Mouse (Mus musculus): ENCODE measurements around the gene Hist1h3h. TPM values are rescaled to one million over a fixed set of nuclear protein-coding genes. Genes with fewer than 3 reads are reported as not detected.
A peak's percentile ranks its signal among the peaks of the same experiment; 100 is the strongest.
"Not testable (repeated sequence)": the region's sequence is repeated elsewhere in the genome, so short reads cannot be mapped to it uniquely, and the experiment has no call there.

The Hist1h3h gene
- polyA plus RNA-seq (2012; rRNA removed): 14.7 and 20.5 TPM in 2 replicates

- H3K4me1 ChIP-seq (ENCODE audit: control insufficient read depth, insufficient read depth, low read length); H3K36me3 ChIP-seq (ENCODE audit: control insufficient read depth, insufficient read depth, low read length); H3K27me3 ChIP-seq (ENCODE audit: control insufficient read depth, insufficient read depth, low read length): not testable (repeated sequence)
- H3K27ac ChIP-seq (ENCODE audit: control insufficient read depth, insufficient read depth, low read depth, low read length): peak within 1 kb of the TSS; percentile 66
- H3K4me3 ChIP-seq (ENCODE audit: control insufficient read depth, low read depth, low read length): peak within 1 kb of the TSS; percentile 50
Observed at GRCm38 (mm10) chr13:21717397-21718357, at the start of gene Hist1h3h. Gene Hist1h3h, plus strand, starts transcription at chr13:21717659.

- Histone ChIP-seq H3K4me3 (ENCODE audit: control insufficient read depth, low read depth, low read length) (no peak within 1 kb of the TSS), H3K36me3 (ENCODE audit: control insufficient read depth, insufficient read depth, low read length) (no peaks in the 10 kb centered on the region), H3K4me1 (ENCODE audit: control insufficient read depth, insufficient read depth, low read length) (no peaks in the 10 kb centered on the region), H3K27me3 (ENCODE audit: control insufficient read depth, insufficient read depth, low read length) (no peaks in the 10 kb centered on the region), H3K27ac (ENCODE audit: control insufficient read depth, insufficient read depth, low read depth, low read length) (no peak within 1 kb of the TSS)
- TF ChIP-seq POLR2A (IDR thresholded peaks at IDR 0.05; ENCODE audit: control insufficient read depth, low read depth, low read length) (no peak), CTCF (IDR thresholded peaks at IDR 0.05; ENCODE audit: control insufficient read depth, insufficient read depth, insufficient replicate concordance, low read depth, low read length) (no peak)
Observed at GRCm38 (mm10) chr13:21677305-21677704, 40.2 kb upstream of the Hist1h3h start, which contains the start of gene Olfr1360. Gene Olfr1360, minus strand, starts transcription at chr13:21677405.

- Histone ChIP-seq H3K4me1 (ENCODE audit: control insufficient read depth, insufficient read depth, low read length) (no peaks in the 10 kb centered on the region), H3K27ac (ENCODE audit: control insufficient read depth, insufficient read depth, low read depth, low read length) (no peak within 1 kb of the TSS), H3K36me3 (ENCODE audit: control insufficient read depth, insufficient read depth, low read length) (no peaks in the 10 kb centered on the region), H3K27me3 (ENCODE audit: control insufficient read depth, insufficient read depth, low read length) (no peaks in the 10 kb centered on the region), H3K4me3 (ENCODE audit: control insufficient read depth, low read depth, low read length) (no peak within 1 kb of the TSS)
- no peak for TF ChIP-seq CTCF (IDR thresholded peaks at IDR 0.05; ENCODE audit: control insufficient read depth, insufficient read depth, insufficient replicate concordance, low read depth, low read length)
Observed at GRCm38 (mm10) chr13:21697811-21698210, 19.6 kb upstream of the Hist1h3h start, which contains the start of gene Olfr1359. Gene Olfr1359, plus strand, starts transcription at chr13:21698111.

GRCm38 (mm10) chr13:21706669-21707068 lies 10.8 kb upstream of the Hist1h3h start:
- H3K27me3 ChIP-seq (ENCODE audit: control insufficient read depth, insufficient read depth, low read length): no peaks in the 10 kb centered on the region

GRCm38 (mm10) chr13:21710031-21710711 lies 7.3 kb upstream of the Hist1h3h start:
- TF ChIP-seq CTCF (IDR thresholded peaks at IDR 0.05; ENCODE audit: control insufficient read depth, insufficient read depth, insufficient replicate concordance, low read depth, low read length) (peak; percentile 73; the same call in 1 of the 2 replicates), POLR2A (IDR thresholded peaks at IDR 0.05; ENCODE audit: control insufficient read depth, low read depth, low read length) (no peak)
- no peaks in the 10 kb centered on the region for H3K36me3 ChIP-seq (ENCODE audit: control insufficient read depth, insufficient read depth, low read length)
- H3K4me1 ChIP-seq (ENCODE audit: control insufficient read depth, insufficient read depth, low read length): no peaks in the 10 kb centered on the region; the same call in 1 of the 2 replicates
- peak overlapping the region; percentile 15; the same call in 1 of the 2 replicates for H3K27ac ChIP-seq (ENCODE audit: control insufficient read depth, insufficient read depth, low read depth, low read length)
- no peaks in the 10 kb centered on the region for H3K27me3 ChIP-seq (ENCODE audit: control insufficient read depth, insufficient read depth, low read length)
- H3K4me3 ChIP-seq (ENCODE audit: control insufficient read depth, low read depth, low read length): peak overlapping the region; percentile 76

More at GRCm38 (mm10) chr13:21706669-21707068, 10.8 kb upstream of the Hist1h3h start:
- H3K4me3 ChIP-seq (ENCODE audit: control insufficient read depth, low read depth, low read length): no peak overlapping the region
- H3K4me1 ChIP-seq (ENCODE audit: control insufficient read depth, insufficient read depth, low read length): no peaks in the 10 kb centered on the region; the same call in 1 of the 2 replicates
- TF ChIP-seq CTCF (IDR thresholded peaks at IDR 0.05; ENCODE audit: control insufficient read depth, insufficient read depth, insufficient replicate concordance, low read depth, low read length) (no peak), POLR2A (IDR thresholded peaks at IDR 0.05; ENCODE audit: control insufficient read depth, low read depth, low read length) (no peak)
- no peak overlapping the region for H3K27ac ChIP-seq (ENCODE audit: control insufficient read depth, insufficient read depth, low read depth, low read length)
- H3K36me3 ChIP-seq (ENCODE audit: control insufficient read depth, insufficient read depth, low read length): no peaks in the 10 kb centered on the region

GRCm38 (mm10) chr13:21710821-21711525 lies 6.5 kb upstream of the Hist1h3h start:
- H3K4me1 ChIP-seq (ENCODE audit: control insufficient read depth, insufficient read depth, low read length): no peaks in the 10 kb centered on the region; the same call in 1 of the 2 replicates
- peak overlapping the region; percentile 59 for H3K4me3 ChIP-seq (ENCODE audit: control insufficient read depth, low read depth, low read length)
- no peak for TF ChIP-seq CTCF (IDR thresholded peaks at IDR 0.05; ENCODE audit: control insufficient read depth, insufficient read depth, insufficient replicate concordance, low read depth, low read length)
- no peak for TF ChIP-seq POLR2A (IDR thresholded peaks at IDR 0.05; ENCODE audit: control insufficient read depth, low read depth, low read length)
- H3K27ac ChIP-seq (ENCODE audit: control insufficient read depth, insufficient read depth, low read depth, low read length): no peak overlapping the region
- H3K27me3 ChIP-seq (ENCODE audit: control insufficient read depth, insufficient read depth, low read length): no peaks in the 10 kb centered on the region
- H3K36me3 ChIP-seq (ENCODE audit: control insufficient read depth, insufficient read depth, low read length): no peaks in the 10 kb centered on the region

GRCm38 (mm10) chr13:21711698-21712097 lies 5.8 kb upstream of the Hist1h3h start:
- no peaks in the 10 kb centered on the region for H3K36me3 ChIP-seq (ENCODE audit: control insufficient read depth, insufficient read depth, low read length)
- no peaks in the 10 kb centered on the region for H3K27me3 ChIP-seq (ENCODE audit: control insufficient read depth, insufficient read depth, low read length)
- no peak overlapping the region for H3K4me3 ChIP-seq (ENCODE audit: control insufficient read depth, low read depth, low read length)
- no peak for TF ChIP-seq POLR2A (IDR thresholded peaks at IDR 0.05; ENCODE audit: control insufficient read depth, low read depth, low read length)
- TF ChIP-seq CTCF (IDR thresholded peaks at IDR 0.05; ENCODE audit: control insufficient read depth, insufficient read depth, insufficient replicate concordance, low read depth, low read length): no peak
- H3K4me1 ChIP-seq (ENCODE audit: control insufficient read depth, insufficient read depth, low read length): peaks cover 2% of the 10 kb centered on the region
- H3K27ac ChIP-seq (ENCODE audit: control insufficient read depth, insufficient read depth, low read depth, low read length): no peak overlapping the region

Data from testis, adult 2 months (tissue).